Mouse (Mus musculus): ENCODE results near the gene Ntn5. TPM values are rescaled to one million over a fixed set of nuclear protein-coding genes. Genes with fewer than 3 reads are reported as not detected.

Gene Ntn5
- 0.69 and 0.93 TPM in 2 replicates for polyA plus RNA-seq (2012; ENCODE audit: low replicate concordance)

DNA sequence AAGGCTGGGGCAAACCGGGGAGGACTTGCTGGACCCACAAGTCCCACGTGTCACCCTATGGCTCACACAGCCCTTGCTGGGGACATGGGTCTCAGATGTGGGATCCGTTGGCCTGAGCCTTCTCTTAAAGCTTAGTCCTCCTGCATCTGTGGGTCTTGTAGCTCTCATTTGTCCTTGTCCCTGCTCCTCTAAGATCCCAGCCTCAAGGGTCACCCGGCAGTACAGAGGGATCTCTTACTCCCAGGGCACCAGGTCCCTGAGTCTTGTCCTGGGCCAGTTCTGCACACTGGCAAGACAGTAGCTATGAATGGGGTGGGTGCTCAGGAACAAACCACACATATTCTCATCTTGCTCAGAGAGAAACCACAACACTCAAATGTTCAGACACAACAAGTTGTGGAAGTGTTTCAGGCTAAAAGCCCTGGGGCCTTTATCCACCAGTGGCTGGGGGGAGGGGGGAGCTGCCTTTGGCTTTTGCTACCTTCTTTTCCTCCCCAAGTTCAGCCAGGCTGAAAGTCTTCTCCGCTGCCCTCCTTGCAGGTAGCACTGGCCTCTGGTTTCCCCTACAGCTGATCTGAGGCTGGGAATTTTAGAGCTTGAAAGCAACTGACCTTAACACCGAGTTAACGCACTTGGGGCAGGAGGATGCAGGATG is at the start of gene Ntn5:
Ntn5 (plus strand) TSS at position 627 of the 655 bp plus-strand sequence.

DNA sequence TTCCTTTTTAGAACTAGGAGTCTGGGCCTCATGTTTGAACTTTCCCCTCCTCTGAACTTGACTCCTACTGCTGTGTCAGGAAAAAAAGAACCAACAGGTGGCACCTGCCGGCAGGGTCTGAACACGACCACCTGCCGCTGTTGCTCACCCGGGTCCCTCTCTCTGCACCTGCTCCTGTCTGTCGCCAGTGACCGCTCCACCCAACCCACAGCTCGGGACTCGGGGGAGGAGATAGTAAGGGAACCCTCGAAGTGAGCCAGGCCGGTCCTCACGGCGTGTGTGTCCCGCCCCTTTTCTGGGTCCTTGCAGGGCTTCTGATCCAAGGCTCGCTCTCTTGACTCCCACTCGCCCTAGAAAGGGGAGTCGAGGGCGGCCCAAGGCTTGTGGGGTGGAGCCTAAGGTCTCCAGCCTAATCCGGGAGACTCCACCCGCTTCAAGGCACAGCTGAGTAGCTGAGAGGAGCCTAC is 44.2 kb upstream of the Ntn5 start, which contains the start of gene Mamstr:
Mamstr (plus strand) TSS at position 417 of the 467 bp plus-strand sequence.

DNA sequence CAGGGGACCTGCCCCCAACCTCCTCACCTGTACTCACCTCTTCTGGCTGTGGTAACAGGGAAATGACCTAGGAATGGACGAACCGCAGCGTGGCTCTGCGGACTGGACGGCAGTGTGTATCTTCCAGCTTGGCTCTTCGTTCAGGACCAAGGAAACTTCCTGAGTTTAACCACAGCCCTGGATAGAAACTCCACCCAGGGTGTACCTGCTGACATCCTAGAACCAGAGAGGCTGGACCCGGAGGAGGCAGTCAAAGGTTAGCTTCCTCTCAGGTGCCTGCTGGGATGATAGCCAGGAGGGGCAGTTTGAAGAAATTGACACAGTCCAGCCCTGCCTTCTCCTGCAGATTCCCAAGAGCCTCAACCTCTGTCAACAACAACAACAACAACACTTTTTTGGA is 17.7 kb upstream of the Ntn5 start, which contains the start of gene Fut2:
Fut2 (minus strand) TSS at position 234 of the 400 bp plus-strand sequence.

DNA sequence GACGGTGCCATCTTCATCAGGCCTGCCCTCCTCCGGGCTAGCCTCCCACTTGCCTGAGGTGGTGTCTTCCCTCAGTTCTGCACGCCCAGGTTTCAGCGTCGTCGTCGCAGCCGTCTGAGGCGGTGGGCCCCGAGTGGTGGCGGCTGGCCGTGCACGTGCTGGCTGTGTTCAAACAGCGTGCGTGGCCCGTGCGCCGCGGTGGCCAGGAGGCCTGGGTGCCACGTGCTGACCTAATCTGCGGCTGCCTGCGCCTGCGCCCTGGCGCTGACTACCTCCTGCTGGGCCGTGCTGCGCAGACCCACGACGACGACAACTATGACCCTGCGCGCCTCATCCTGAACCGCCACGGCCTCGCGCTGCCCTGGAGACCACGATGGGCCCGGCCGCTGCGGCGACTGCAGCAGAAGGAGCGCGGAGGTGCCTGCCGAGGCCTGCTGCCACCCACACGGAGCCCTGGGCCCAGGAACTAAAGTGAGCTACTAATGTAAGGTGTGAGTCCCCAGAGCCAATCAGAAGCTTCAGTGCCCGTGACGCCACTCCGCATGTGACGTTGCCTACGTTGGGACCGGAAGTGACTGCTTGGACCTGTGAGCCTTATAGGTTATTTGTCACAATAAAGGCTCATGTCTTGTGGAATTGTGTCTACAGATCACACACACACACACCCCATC is 10.2 kb downstream of the Ntn5 start, which contains the start of gene Sec1:
Sec1 (minus strand) TSS at position 482 of the 671 bp plus-strand sequence.

DNA sequence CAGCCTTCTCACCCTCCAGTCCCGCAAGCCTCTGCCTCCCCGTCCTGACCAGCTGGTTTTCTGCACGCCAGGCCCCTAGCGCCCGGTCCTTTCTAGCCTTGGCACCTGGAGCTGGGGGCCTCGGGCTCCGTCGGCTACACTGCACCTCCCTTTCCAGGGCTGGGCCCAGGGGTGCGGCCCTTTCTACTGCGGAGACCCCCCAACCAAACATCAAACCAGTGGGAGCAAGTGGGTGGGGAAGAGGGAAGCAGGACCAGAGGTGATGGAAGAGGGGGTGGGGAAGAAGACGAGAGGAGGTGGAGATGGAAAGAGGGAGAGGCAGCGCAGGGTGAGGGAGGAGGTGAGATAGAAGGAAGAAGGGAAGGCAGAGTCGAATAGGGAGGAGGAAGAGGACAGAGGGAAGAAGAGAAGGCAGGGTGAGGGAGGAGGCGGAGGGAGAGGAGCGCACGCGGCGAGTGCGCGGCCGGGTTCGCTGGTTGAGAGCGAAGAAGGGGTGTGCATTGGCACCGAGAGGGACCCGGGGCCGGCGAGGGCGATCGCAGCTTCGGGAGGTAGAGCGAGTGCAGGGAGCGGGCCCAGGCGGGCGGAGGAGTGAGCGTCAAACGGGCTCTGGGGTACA is 15.8 kb downstream of the Ntn5 start, which contains the start of gene Car11:
Car11 (plus strand) TSS at position 321 of the 619 bp plus-strand sequence.

DNA sequence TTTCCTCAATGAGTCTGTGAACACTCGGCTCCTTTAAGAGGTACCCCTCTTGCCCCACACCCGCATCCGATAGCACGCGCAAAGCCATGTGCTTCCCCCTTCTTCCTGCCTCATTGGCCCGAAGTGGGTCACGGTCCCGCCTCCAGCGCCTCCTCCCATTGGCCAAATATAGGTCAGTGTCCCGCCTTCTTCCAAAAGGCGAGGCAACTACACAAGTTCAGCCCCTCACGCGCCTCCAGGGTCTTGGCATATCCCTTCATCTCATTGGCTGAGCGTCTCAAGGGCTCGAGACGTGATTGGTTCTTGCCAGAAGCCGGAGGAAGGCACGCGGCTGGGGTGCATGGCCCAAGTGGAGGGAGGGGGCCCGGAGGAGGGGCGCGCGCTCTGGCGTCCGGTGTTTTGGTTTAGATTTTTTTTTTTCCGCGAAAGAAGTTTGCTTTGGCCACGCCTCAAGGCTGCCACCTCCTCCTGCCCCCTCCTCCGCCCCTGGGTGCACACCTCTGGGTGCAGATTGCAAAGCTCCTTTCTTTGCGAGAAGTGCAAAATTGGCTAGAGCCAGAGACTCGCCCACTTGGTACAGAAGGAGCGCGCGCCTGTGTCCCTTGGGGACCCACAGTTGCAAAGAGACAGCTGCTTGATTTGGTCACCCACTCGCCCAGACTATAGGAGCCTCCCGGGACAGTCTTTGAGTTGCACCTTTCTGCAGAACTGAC is 21.1 kb downstream of the Ntn5 start, which contains the start of gene Dbp:
Dbp (plus strand) TSS at position 359 of the 713 bp plus-strand sequence.

DNA sequence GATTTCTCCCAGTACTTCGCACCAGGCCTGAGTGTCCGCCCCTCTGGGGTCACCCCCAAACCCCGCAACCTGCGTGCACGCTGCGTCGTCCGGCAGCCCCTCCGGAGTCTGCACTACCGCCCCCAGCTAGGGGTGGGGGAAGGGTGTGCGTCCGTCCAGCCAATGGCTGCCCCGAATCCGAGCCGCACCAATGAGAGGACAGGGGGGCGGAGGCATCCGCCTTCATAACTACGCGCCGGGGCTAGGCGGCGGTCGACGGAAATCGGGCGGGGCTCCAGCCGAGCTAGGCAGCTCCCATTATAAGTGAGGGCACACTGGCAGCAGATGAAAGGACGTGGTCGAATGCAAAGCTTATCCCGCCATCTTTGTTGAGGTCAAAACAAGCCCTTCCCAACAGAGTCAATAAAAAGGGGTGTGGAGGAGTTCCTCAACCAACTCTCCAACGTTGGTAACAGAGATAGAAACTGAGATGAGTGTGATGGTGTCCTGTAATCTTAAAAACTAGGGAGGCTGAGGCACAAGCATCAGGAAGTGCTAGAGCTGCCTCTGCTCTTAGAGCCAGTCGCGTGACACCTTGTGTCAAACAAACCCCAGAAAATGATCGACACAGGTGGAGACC is 31.4 kb downstream of the Ntn5 start, which contains the start of gene Rpl18:
Rpl18 (plus strand) TSS at position 368 of the 619 bp plus-strand sequence.

DNA sequence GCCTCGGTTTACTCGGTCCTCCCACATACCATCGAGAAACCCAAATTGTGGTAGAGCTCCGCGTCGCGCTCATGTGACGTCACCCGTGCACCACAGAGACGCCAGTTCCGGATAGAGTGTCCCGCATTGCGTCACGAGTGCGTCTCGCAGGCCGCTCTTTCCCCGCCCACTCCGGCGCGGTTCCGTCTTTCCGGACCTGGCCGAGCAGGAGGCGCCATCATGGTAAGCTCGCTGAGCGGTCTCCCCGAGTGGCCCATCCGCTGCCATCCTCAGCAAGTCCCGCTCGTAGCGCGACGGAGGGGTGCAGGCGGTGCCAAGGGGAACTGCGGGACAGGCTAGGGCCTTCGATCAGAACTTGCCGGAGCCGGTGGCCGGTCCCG is 34.1 kb downstream of the Ntn5 start, which contains the start of gene Sphk2:
Sphk2 (minus strand) TSS at position 85 of the 380 bp plus-strand sequence.

DNA sequence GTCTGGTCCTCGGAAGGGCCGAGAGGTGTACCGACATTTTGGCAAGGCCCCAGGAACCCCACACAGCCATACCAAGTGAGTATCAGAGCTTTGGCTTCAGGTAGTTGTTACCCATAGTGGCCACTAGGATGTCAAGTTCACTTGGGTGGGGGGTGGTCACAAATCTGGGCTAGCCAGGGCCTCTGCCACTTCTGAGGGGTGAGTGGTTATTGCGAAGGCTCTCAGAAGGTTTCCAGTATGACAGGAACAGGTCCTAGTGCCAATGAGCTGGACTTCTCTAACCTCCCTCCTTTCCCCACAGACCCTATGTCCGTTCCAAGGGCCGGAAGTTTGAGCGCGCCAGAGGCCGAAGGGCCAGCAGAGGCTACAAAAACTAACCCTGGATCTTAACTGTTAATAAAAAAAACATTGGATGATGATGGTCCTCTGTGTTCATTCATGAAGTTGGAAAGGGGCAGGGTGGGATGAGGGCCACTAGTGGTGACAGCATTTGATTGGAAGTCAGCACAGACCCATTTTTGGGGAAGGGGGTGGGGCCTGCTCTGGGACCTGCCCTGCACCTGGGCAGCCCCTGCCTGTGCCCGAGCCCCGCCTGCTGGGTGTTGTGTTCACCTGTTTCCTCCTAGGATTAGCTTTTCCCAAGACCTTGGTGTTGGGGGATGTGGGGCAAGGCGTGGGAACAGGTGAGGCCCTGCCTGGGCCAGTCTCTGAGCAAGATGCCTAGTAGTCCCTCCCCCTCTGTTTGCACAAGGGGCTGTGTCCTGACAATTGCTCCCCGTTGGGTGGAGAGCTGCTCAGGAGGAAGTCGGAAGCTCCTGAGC is 36.8 kb downstream of the Ntn5 start, which contains the start of gene Fam83e:
Fam83e (plus strand) TSS at position 800 of the 821 bp plus-strand sequence.

DNA sequence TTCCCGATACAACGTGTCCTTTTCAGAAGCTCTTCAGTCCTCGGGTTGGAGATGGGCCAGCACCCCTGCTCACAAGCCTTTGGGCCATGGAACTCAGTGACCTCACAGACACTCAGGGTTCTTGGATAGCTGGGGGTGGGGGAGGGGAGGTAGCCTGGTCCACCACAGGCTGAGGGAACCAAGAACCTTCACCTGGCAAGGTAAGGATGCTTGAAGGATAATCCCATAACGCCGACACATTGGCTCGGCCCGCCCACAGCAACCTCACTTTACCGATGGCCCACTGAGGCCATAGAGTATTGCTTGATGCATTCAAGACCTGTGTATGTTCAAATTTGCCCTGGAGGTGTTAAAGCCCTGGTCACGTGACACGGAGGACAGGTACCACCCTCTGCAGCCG is 41.9 kb downstream of the Ntn5 start, which contains the start of gene Spaca4:
Spaca4 (minus strand) TSS at position 101 of the 400 bp plus-strand sequence.

Other genes with a start within 250 kb of the Ntn5 start
- 11.4 and 11.8 TPM in 2 replicates for gene Gys1, start 249.2 kb upstream of the Ntn5 start, polyA plus RNA-seq (2012; ENCODE audit: low replicate concordance)
- 293 and 559 TPM in 2 replicates for gene Ruvbl2, start 245.9 kb upstream of the Ntn5 start, polyA plus RNA-seq (2012; ENCODE audit: low replicate concordance)
- gene Ftl1, start 224.1 kb upstream of the Ntn5 start, polyA plus RNA-seq (2012; ENCODE audit: low replicate concordance): 5,681 and 8,825 TPM in 2 replicates
- gene Bax, start 217.1 kb upstream of the Ntn5 start, polyA plus RNA-seq (2012; ENCODE audit: low replicate concordance): 180 and 264 TPM in 2 replicates
- gene Tulp2, start 202.1 kb upstream of the Ntn5 start, polyA plus RNA-seq (2012; ENCODE audit: low replicate concordance): 0.27 and 0.61 TPM in 2 replicates
- gene Gm45808, start 197.2 kb upstream of the Ntn5 start, polyA plus RNA-seq (2012; ENCODE audit: low replicate concordance): not detected in 2 replicates
- gene Dhdh, start 195.2 kb upstream of the Ntn5 start, polyA plus RNA-seq (2012; ENCODE audit: low replicate concordance): 0.83 and 1.7 TPM in 2 replicates
- gene Nucb1, start 173.6 kb upstream of the Ntn5 start, polyA plus RNA-seq (2012; ENCODE audit: low replicate concordance): 344 and 572 TPM in 2 replicates
- 200 and 371 TPM in 2 replicates for gene Ppp1r15a, start 157.8 kb upstream of the Ntn5 start, polyA plus RNA-seq (2012; ENCODE audit: low replicate concordance)
- gene Plekha4, start 157.7 kb upstream of the Ntn5 start, polyA plus RNA-seq (2012; ENCODE audit: low replicate concordance): 2.0 and 2.8 TPM in 2 replicates
- 0.29 and 1.3 TPM in 2 replicates for gene Hsd17b14, start 129.1 kb upstream of the Ntn5 start, polyA plus RNA-seq (2012; ENCODE audit: low replicate concordance)
- 17.8 and 57.8 TPM in 2 replicates for gene Bcat2, start 113.9 kb upstream of the Ntn5 start, polyA plus RNA-seq (2012; ENCODE audit: low replicate concordance)
- gene Fgf21, start 68.5 kb upstream of the Ntn5 start, polyA plus RNA-seq (2012; ENCODE audit: low replicate concordance): 0.52 TPM in 1 of 2 replicates, not detected in the other
- not detected in 2 replicates for gene Fut1, start 66.7 kb upstream of the Ntn5 start, polyA plus RNA-seq (2012; ENCODE audit: low replicate concordance)
- gene Izumo1, start 62.2 kb upstream of the Ntn5 start, polyA plus RNA-seq (2012; ENCODE audit: low replicate concordance): 0.42 and 0.64 TPM in 2 replicates
- gene Rasip1, start 56.5 kb upstream of the Ntn5 start, polyA plus RNA-seq (2012; ENCODE audit: low replicate concordance): 4.3 and 5.9 TPM in 2 replicates
- 0.10 and 0.50 TPM in 2 replicates for gene Mamstr, start 44.0 kb upstream of the Ntn5 start, polyA plus RNA-seq (2012; ENCODE audit: low replicate concordance)
- gene Fut2, start 17.6 kb upstream of the Ntn5 start, polyA plus RNA-seq (2012; ENCODE audit: low replicate concordance): not detected in 2 replicates
- gene Sec1, start 10.4 kb downstream of the Ntn5 start, polyA plus RNA-seq (2012; ENCODE audit: low replicate concordance): not detected in 2 replicates
- gene Car11, start 15.8 kb downstream of the Ntn5 start, polyA plus RNA-seq (2012; ENCODE audit: low replicate concordance): 0.55 TPM in 1 of 2 replicates, not detected in the other
- 7.1 and 10.3 TPM in 2 replicates for gene Dbp, start 21.1 kb downstream of the Ntn5 start, polyA plus RNA-seq (2012; ENCODE audit: low replicate concordance)
- 7,435 and 17,506 TPM in 2 replicates for gene Rpl18, start 31.4 kb downstream of the Ntn5 start, polyA plus RNA-seq (2012; ENCODE audit: low replicate concordance)
- 120 and 196 TPM in 2 replicates for gene Sphk2, start 34.0 kb downstream of the Ntn5 start, polyA plus RNA-seq (2012; ENCODE audit: low replicate concordance)
- gene Fam83e, start 37.2 kb downstream of the Ntn5 start, polyA plus RNA-seq (2012; ENCODE audit: low replicate concordance): 2.5 and 3.1 TPM in 2 replicates
- gene Spaca4, start 41.8 kb downstream of the Ntn5 start, polyA plus RNA-seq (2012; ENCODE audit: low replicate concordance): not detected in 2 replicates
- 0.23 and 0.87 TPM in 2 replicates for gene Lmtk3, start 99.7 kb downstream of the Ntn5 start, polyA plus RNA-seq (2012; ENCODE audit: low replicate concordance)
- gene Sult2b1, start 100.6 kb downstream of the Ntn5 start, polyA plus RNA-seq (2012; ENCODE audit: low replicate concordance): not detected in 2 replicates
- 111 and 339 TPM in 2 replicates for gene Cyth2, start 130.6 kb downstream of the Ntn5 start, polyA plus RNA-seq (2012; ENCODE audit: low replicate concordance)
- gene Kcnj14, start 140.8 kb downstream of the Ntn5 start, polyA plus RNA-seq (2012; ENCODE audit: low replicate concordance): 0.52 and 0.74 TPM in 2 replicates
- 35.1 and 38.4 TPM in 2 replicates for gene Grwd1, start 146.9 kb downstream of the Ntn5 start, polyA plus RNA-seq (2012; ENCODE audit: low replicate concordance)
- 924 and 1,158 TPM in 2 replicates for gene Kdelr1, start 188.8 kb downstream of the Ntn5 start, polyA plus RNA-seq (2012; ENCODE audit: low replicate concordance)
- 0.38 and 0.52 TPM in 2 replicates for gene Grin2d, start 194.4 kb downstream of the Ntn5 start, polyA plus RNA-seq (2012; ENCODE audit: low replicate concordance)
- 1.0 and 3.0 TPM in 2 replicates for gene Syngr4, start 212.7 kb downstream of the Ntn5 start, polyA plus RNA-seq (2012; ENCODE audit: low replicate concordance)
- 14.5 and 32.3 TPM in 2 replicates for gene Tmem143, start 212.9 kb downstream of the Ntn5 start, polyA plus RNA-seq (2012; ENCODE audit: low replicate concordance)
- gene Emp3, start 237.4 kb downstream of the Ntn5 start, polyA plus RNA-seq (2012; ENCODE audit: low replicate concordance): 44.3 and 105 TPM in 2 replicates
- 0.83 and 1.0 TPM in 2 replicates for gene Ccdc114, start 240.1 kb downstream of the Ntn5 start, polyA plus RNA-seq (2012; ENCODE audit: low replicate concordance)